Mouse (Mus musculus) olfactory bulb, adult 2 months (tissue): ENCODE measurements around the gene Mgat5b.

Experiments
- CTCF ChIP-seq: fragments of 200-500 bp; IDR thresholded peaks from 2 replicates; pipeline ENCODE4 v1.5.1; 2012; ENCODE audit warnings: low read depth, mild to moderate bottlenecking, low read length, moderate library complexity; ENCODE audit not compliant: insufficient read depth
- POLR2A ChIP-seq: fragments of 200-500 bp; IDR thresholded peaks from 2 replicates; pipeline ENCODE4 v1.6.1; 2012; ENCODE audit warnings: mild to moderate bottlenecking, low read depth, low read length, moderate library complexity; ENCODE audit not compliant: insufficient read depth

- TF ChIP-seq POLR2A = no peak
- no peak for TF ChIP-seq CTCF
Observed at GRCm38 (mm10) chr11:117001789-117002188, 83.1 kb downstream of the Mgat5b start.
